Mouse (Mus musculus): Measurements from ENCODE around the gene Mrpl27.
"Not testable (repeated sequence)": the region's sequence is repeated elsewhere in the genome, so short reads cannot be mapped to it uniquely, and the experiment has no call there.

Gene Mrpl27

GRCm38 (mm10) chr11:94665281-94665680 is 11.7 kb downstream of the Mrpl27 start:
- no peak for DNase-seq (ENCODE audit: low read depth in 2 of 2, low spot score in 2 of 2)

- no peak for DNase-seq (ENCODE audit: low read depth in 2 of 2, low spot score in 2 of 2)
Measured at GRCm38 (mm10) chr11:94674984-94675383, 21.4 kb downstream of the Mrpl27 start.

- DNase-seq (ENCODE audit: low read depth in 2 of 2, low spot score in 2 of 2) = no peak
Measured at GRCm38 (mm10) chr11:94675446-94675845, 21.9 kb downstream of the Mrpl27 start.

GRCm38 (mm10) chr11:94676308-94676707 is 22.7 kb downstream of the Mrpl27 start:
- no peak for DNase-seq (ENCODE audit: low read depth in 2 of 2, low spot score in 2 of 2)

GRCm38 (mm10) chr11:94676754-94677606 is 23.4 kb downstream of the Mrpl27 start, which contains the start of gene Xylt2:
Gene Xylt2, minus strand, starts transcription at chr11:94677515.
- DNase-seq (ENCODE audit: low read depth in 2 of 2, low spot score in 2 of 2) = peak; percentile 87 to 91

GRCm38 (mm10) chr11:94677607-94678145 is 24.1 kb downstream of the Mrpl27 start:
- DNase-seq (ENCODE audit: low read depth in 2 of 2, low spot score in 2 of 2) = no peak

GRCm38 (mm10) chr11:94680639-94681038 is 27.1 kb downstream of the Mrpl27 start:
- DNase-seq (ENCODE audit: low read depth in 2 of 2, low spot score in 2 of 2) = no peak

GRCm38 (mm10) chr11:94681640-94682039 is 28.1 kb downstream of the Mrpl27 start:
- no peak for DNase-seq (ENCODE audit: low read depth in 2 of 2, low spot score in 2 of 2)

- no peak for DNase-seq (ENCODE audit: low read depth in 2 of 2, low spot score in 2 of 2)
Measured at GRCm38 (mm10) chr11:94682427-94682826, 28.9 kb downstream of the Mrpl27 start.

- DNase-seq (ENCODE audit: low read depth in 2 of 2, low spot score in 2 of 2) = no peak
Measured at GRCm38 (mm10) chr11:94687178-94687577, 33.6 kb downstream of the Mrpl27 start.

GRCm38 (mm10) chr11:94692502-94692901 is 38.9 kb downstream of the Mrpl27 start:
- DNase-seq (ENCODE audit: low read depth in 2 of 2, low spot score in 2 of 2) = not testable (repeated sequence)

- no peak for DNase-seq (ENCODE audit: low read depth in 2 of 2, low spot score in 2 of 2)
Measured at GRCm38 (mm10) chr11:94695508-94695907, 41.9 kb downstream of the Mrpl27 start.

- DNase-seq (ENCODE audit: low read depth in 2 of 2, low spot score in 2 of 2) = peak in 1 of 2 experiments; percentile 56
Measured at GRCm38 (mm10) chr11:94697140-94697539, 43.6 kb downstream of the Mrpl27 start.

GRCm38 (mm10) chr11:94697703-94698464 is 44.3 kb downstream of the Mrpl27 start:
- DNase-seq (ENCODE audit: low read depth in 2 of 2, low spot score in 2 of 2) = peak; percentile 57 to 73

- no peak for DNase-seq (ENCODE audit: low read depth in 2 of 2, low spot score in 2 of 2)
Measured at GRCm38 (mm10) chr11:94699399-94699798, 45.8 kb downstream of the Mrpl27 start.

- no peak for DNase-seq (ENCODE audit: low read depth in 2 of 2, low spot score in 2 of 2)
Measured at GRCm38 (mm10) chr11:94701401-94702215, 48.0 kb downstream of the Mrpl27 start.

GRCm38 (mm10) chr11:94702216-94702610 is 48.6 kb downstream of the Mrpl27 start:
- DNase-seq (ENCODE audit: low read depth in 2 of 2, low spot score in 2 of 2) = no peak

- peak; percentile 6 to 41 for DNase-seq (ENCODE audit: low read depth in 2 of 2, low spot score in 2 of 2)
Measured at GRCm38 (mm10) chr11:94704020-94704419, 50.5 kb downstream of the Mrpl27 start.

GRCm38 (mm10) chr11:94704472-94704871 is 50.9 kb downstream of the Mrpl27 start, which contains the start of gene Gm11541:
Gene Gm11541, minus strand, starts transcription at chr11:94704499.
- DNase-seq (ENCODE audit: low read depth in 2 of 2, low spot score in 2 of 2) = no peak

Measured in CD8-positive naive resting alpha-beta T cell, adult 2 months (primary cell).